Mouse (Mus musculus): Measurements from ENCODE around the gene Olfr672.

DNA sequence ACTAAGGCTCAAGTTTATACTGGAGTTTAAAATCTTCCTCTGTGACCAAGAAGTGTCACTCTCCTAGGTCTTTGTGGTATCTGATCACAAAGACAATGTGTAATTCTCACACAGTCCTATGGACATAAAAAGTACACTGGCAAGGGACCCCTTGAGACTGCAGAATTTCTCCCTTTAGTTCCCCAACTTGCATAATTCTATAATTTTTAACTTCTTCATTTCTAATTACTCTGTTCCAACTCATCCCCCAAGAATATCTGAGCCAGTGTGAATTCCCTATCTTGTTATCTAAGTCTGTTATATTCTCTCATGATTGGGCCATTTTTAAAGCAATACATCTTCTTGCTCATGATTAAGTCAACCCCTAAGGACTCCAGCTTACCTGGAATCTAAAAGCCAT, at the start of gene Olfr672:
- TF ChIP-seq EP300 (IDR thresholded peaks at IDR 0.05; ENCODE audit: insufficient read depth, low read depth, low read length) (no peak), POLR2A (IDR thresholded peaks at IDR 0.05; ENCODE audit: insufficient read depth, low read depth, low read length) (no peak), CTCF (IDR thresholded peaks at IDR 0.05) (no peak)
